Mouse (Mus musculus): ENCODE results near the gene Cdk5rap3. TPM values are rescaled to one million over a fixed set of nuclear protein-coding genes. Genes with fewer than 3 reads are reported as not detected.

The Cdk5rap3 gene
- polyA plus RNA-seq, 1 experiment from 2014 or later = 50.4 TPM

- Histone ChIP-seq H3K9ac (peak overlapping the region; percentile 76), H3K4me3 (peak overlapping the region; percentile 60), H3K36me3 (no peaks in the 10 kb centered on the region), H3K27ac (replicated peaks) (no peak overlapping the region), H3K4me1 (peaks cover 22% of the 10 kb centered on the region), H3K27me3 (replicated peaks) (no peaks in the 10 kb centered on the region), H3K4me2 (peak overlapping the region; percentile 85), H3K9me3 (no peaks in the 10 kb centered on the region)
- 72% methylated on average over 14 of the region's 14 CpGs for WGBS
- no peak for ATAC-seq (ENCODE audit: extremely low read depth, insufficient number of reproducible peaks, low FRiP score, low TSS enrichment)
These were observed 28.7 kb upstream of the Cdk5rap3 start for GRCm38 (mm10) chr11:96944844-96945580.

GRCm38 (mm10) chr11:96943746-96944304, 27.5 kb upstream of the Cdk5rap3 start, which contains the start of gene Pnpo:
TSS of gene Pnpo (minus strand) at chr11:96943986.
- no peaks in the 10 kb centered on the region for H3K27me3 ChIP-seq (replicated peaks)
- H3K9ac ChIP-seq = peak within 1 kb of the TSS; percentile 78
- peak within 1 kb of the TSS; percentile 85 for H3K4me2 ChIP-seq
- H3K4me1 ChIP-seq = peaks cover 22% of the 10 kb centered on the region
- H3K9me3 ChIP-seq = no peaks in the 10 kb centered on the region
- peak; percentile 89 for ATAC-seq (ENCODE audit: extremely low read depth, insufficient number of reproducible peaks, low FRiP score, low TSS enrichment)
- peak within 1 kb of the TSS; percentile 55 for H3K27ac ChIP-seq (replicated peaks)
- H3K36me3 ChIP-seq = peaks cover 11% of the 10 kb centered on the region
- H3K4me3 ChIP-seq = peak within 1 kb of the TSS; percentile 60
- under 1% methylated on average over 29 of the region's 29 CpGs for WGBS

GRCm38 (mm10) chr11:96941989-96942590, 25.8 kb upstream of the Cdk5rap3 start:
- no peak for ATAC-seq (ENCODE audit: extremely low read depth, insufficient number of reproducible peaks, low FRiP score, low TSS enrichment)
- Histone ChIP-seq H3K9ac (no peak overlapping the region; the same call in 1 of the 2 replicates), H3K9me3 (no peaks in the 10 kb centered on the region), H3K4me3 (peak overlapping the region; percentile 60), H3K4me2 (peak overlapping the region; percentile 85), H3K4me1 (peaks cover 25% of the 10 kb centered on the region), H3K36me3 (peaks cover 12% of the 10 kb centered on the region), H3K27ac (replicated peaks) (peak overlapping the region; percentile 17; the same call in 1 of the 2 replicates), H3K27me3 (replicated peaks) (no peaks in the 10 kb centered on the region)
- 73% methylated on average over 6 of the region's 6 CpGs for WGBS

- Histone ChIP-seq H3K36me3 (peaks cover 12% of the 10 kb centered on the region), H3K27me3 (replicated peaks) (no peaks in the 10 kb centered on the region), H3K4me3 (no peak overlapping the region), H3K4me2 (peak overlapping the region; percentile 43), H3K9me3 (no peaks in the 10 kb centered on the region), H3K27ac (replicated peaks) (no peak overlapping the region), H3K4me1 (peaks cover 23% of the 10 kb centered on the region), H3K9ac (no peak overlapping the region; the same call in 1 of the 2 replicates)
- no peak for ATAC-seq (ENCODE audit: extremely low read depth, insufficient number of reproducible peaks, low FRiP score, low TSS enrichment)
- WGBS = 61% methylated on average over 16 of the region's 16 CpGs
These were observed 24.5 kb upstream of the Cdk5rap3 start for GRCm38 (mm10) chr11:96940578-96941465.

GRCm38 (mm10) chr11:96938426-96938800, 22.1 kb upstream of the Cdk5rap3 start:
- 76% methylated on average over 6 of the region's 6 CpGs for WGBS

GRCm38 (mm10) chr11:96937549-96938425, 21.5 kb upstream of the Cdk5rap3 start:
- Histone ChIP-seq H3K27me3 (replicated peaks) (no peaks in the 10 kb centered on the region), H3K4me3 (no peak overlapping the region), H3K4me2 (no peak overlapping the region), H3K9ac (no peak overlapping the region), H3K9me3 (no peaks in the 10 kb centered on the region), H3K27ac (replicated peaks) (no peak overlapping the region), H3K4me1 (peaks cover 23% of the 10 kb centered on the region), H3K36me3 (peaks cover 12% of the 10 kb centered on the region)
- ATAC-seq (ENCODE audit: extremely low read depth, insufficient number of reproducible peaks, low FRiP score, low TSS enrichment) = no peak
- 42% methylated on average over 10 of the region's 10 CpGs for WGBS

More at GRCm38 (mm10) chr11:96938426-96938800, 22.1 kb upstream of the Cdk5rap3 start:
- no peak overlapping the region for H3K4me2 ChIP-seq
- no peak for ATAC-seq (ENCODE audit: extremely low read depth, insufficient number of reproducible peaks, low FRiP score, low TSS enrichment)
- no peak overlapping the region for H3K27ac ChIP-seq (replicated peaks)
- H3K36me3 ChIP-seq = peaks cover 12% of the 10 kb centered on the region
- H3K9ac ChIP-seq = no peak overlapping the region
- peaks cover 23% of the 10 kb centered on the region for H3K4me1 ChIP-seq
- H3K4me3 ChIP-seq = no peak overlapping the region
- no peaks in the 10 kb centered on the region for H3K9me3 ChIP-seq
- no peaks in the 10 kb centered on the region for H3K27me3 ChIP-seq (replicated peaks)

GRCm38 (mm10) chr11:96935872-96936650, 19.8 kb upstream of the Cdk5rap3 start:
- Histone ChIP-seq H3K36me3 (peaks cover 12% of the 10 kb centered on the region), H3K27ac (replicated peaks) (no peak overlapping the region), H3K4me1 (peaks cover 30% of the 10 kb centered on the region), H3K4me2 (no peak overlapping the region), H3K9ac (no peak overlapping the region), H3K4me3 (no peak overlapping the region), H3K9me3 (no peaks in the 10 kb centered on the region), H3K27me3 (replicated peaks) (no peaks in the 10 kb centered on the region; the same call in 1 of the 2 replicates)
- no peak for ATAC-seq (ENCODE audit: extremely low read depth, insufficient number of reproducible peaks, low FRiP score, low TSS enrichment)
- WGBS = 77% methylated on average over 9 of the region's 9 CpGs

- 20% methylated on average over 12 of the region's 12 CpGs for WGBS
- Histone ChIP-seq H3K27ac (replicated peaks) (peak overlapping the region; percentile 72), H3K36me3 (peaks cover 12% of the 10 kb centered on the region), H3K9ac (peak overlapping the region; percentile 56), H3K9me3 (no peaks in the 10 kb centered on the region), H3K4me2 (peak overlapping the region; percentile 61), H3K27me3 (replicated peaks) (peaks cover 10% of the 10 kb centered on the region), H3K4me3 (peak overlapping the region; percentile 32), H3K4me1 (peaks cover 30% of the 10 kb centered on the region)
- peak; percentile 90 for ATAC-seq (ENCODE audit: extremely low read depth, insufficient number of reproducible peaks, low FRiP score, low TSS enrichment)
These were observed 18.6 kb upstream of the Cdk5rap3 start for GRCm38 (mm10) chr11:96934921-96935356.

- H3K9ac ChIP-seq = no peak overlapping the region
- no peak overlapping the region for H3K27ac ChIP-seq (replicated peaks)
- no peaks in the 10 kb centered on the region for H3K9me3 ChIP-seq
- no peak overlapping the region for H3K4me2 ChIP-seq
- H3K27me3 ChIP-seq (replicated peaks) = peaks cover 22% of the 10 kb centered on the region
- H3K4me3 ChIP-seq = no peak overlapping the region
- peaks cover 36% of the 10 kb centered on the region for H3K4me1 ChIP-seq
- peaks cover under 1% of the 10 kb centered on the region; the same call in 1 of the 2 replicates for H3K36me3 ChIP-seq
- WGBS = 80% methylated on average over 13 of the region's 13 CpGs
- no peak for ATAC-seq (ENCODE audit: extremely low read depth, insufficient number of reproducible peaks, low FRiP score, low TSS enrichment)
These were observed 17.4 kb upstream of the Cdk5rap3 start for GRCm38 (mm10) chr11:96933562-96934276.
